Mouse (Mus musculus) liver, postnatal 0 days (tissue): ENCODE results near the gene Gabbr2. TPM values are rescaled to one million over a fixed set of nuclear protein-coding genes. Genes with fewer than 3 reads are reported as not detected.

ENCODE experiments used
- ATAC-seq: fragments of 200-750 bp; cut with Nextera tagmentation; 2 replicates; pipeline ENCODE4 v1.8.0; 2017; ENCODE audit warnings: mild to moderate bottlenecking, moderate library complexity
- DNase-seq: peaks from one replicate; pipeline ENCODE4 v3.0.0-alpha.2; 2016
- H3K27ac ChIP-seq: fragments of 300-500 bp; sonication (generic); 2 replicates; pipeline ENCODE4 v1.5.1; 2014; ENCODE audit warnings: antibody characterized with exemption, moderate library complexity, mild to moderate bottlenecking, low read depth
- H3K27me3 ChIP-seq: fragments of 300-500 bp; sonication (generic); 2 replicates; pipeline ENCODE4 v1.6.1; 2014; ENCODE audit warnings: low read length, control low read depth, mixed read lengths; ENCODE audit not compliant: insufficient read depth
- H3K36me3 ChIP-seq: fragments of 300-500 bp; sonication (generic); replicated peaks from 2 replicates; pipeline ENCODE4 v1.6.1; 2014; ENCODE audit warnings: mild to moderate bottlenecking, control low read depth, low read length, moderate library complexity, mixed read lengths; ENCODE audit not compliant: insufficient read depth
- H3K4me1 ChIP-seq: fragments of 300-500 bp; sonication (generic); 2 replicates; pipeline ENCODE4 v1.6.1; 2014; ENCODE audit warnings: antibody characterized with exemption, mild to moderate bottlenecking, control low read depth; ENCODE audit not compliant: insufficient read depth
- H3K4me2 ChIP-seq: fragments of 300-500 bp; sonication (generic); 2 replicates; pipeline ENCODE4 v1.6.1; 2014; ENCODE audit warnings: low read depth, mild to moderate bottlenecking, low read length, moderate library complexity, mixed read lengths
- H3K4me3 ChIP-seq: fragments of 300-500 bp; sonication (generic); 2 replicates; pipeline ENCODE4 v1.5.1; 2014; ENCODE audit warnings: low read depth, low read length
- H3K9ac ChIP-seq: fragments of 300-500 bp; sonication (generic); replicated peaks from 2 replicates; pipeline ENCODE4 v1.6.1; 2014; ENCODE audit warnings: mild to moderate bottlenecking, moderate library complexity
- H3K9me3 ChIP-seq: fragments of 300-500 bp; sonication (generic); 2 replicates; pipeline ENCODE4 v1.6.1; 2016; ENCODE audit warnings: mild to moderate bottlenecking, control low read depth, low read length, mixed read lengths
- CTCF ChIP-seq: sonication (generic); IDR thresholded peaks from 2 replicates; pipeline ENCODE4 v1.5.1; 2016; ENCODE audit warnings: antibody characterized with exemption, low read depth
- EP300 ChIP-seq: IDR thresholded peaks from 2 replicates; pipeline ENCODE4 v1.6.1; 2016; ENCODE audit warnings: antibody characterized with exemption, low read depth, mild to moderate bottlenecking
- WGBS: fragments of 180-500 bp; shearing (Covaris S2); extraction: QIAGEN DNeasy Blood & Tissue Kit; methylation state at CpG from one replicate; pipeline ENCODE4 v1.1.7; 2014; ENCODE audit not compliant: insufficient replicate concordance; 5-methylcytosine and 5-hydroxymethylcytosine counted together
- polyA plus RNA-seq: library from polyadenylated mRNA; unstranded; fragments of >200 nt; fragmentation: Nextera tagmentation; extraction: Ambion mirVana; gene quantifications from 2 replicates; pipeline ENCODE4 v1.2.1, GENCODE M21; 2015

The Gabbr2 gene
- polyA plus RNA-seq, 1 experiment from 2014 or later = 0.20 TPM

DNA sequence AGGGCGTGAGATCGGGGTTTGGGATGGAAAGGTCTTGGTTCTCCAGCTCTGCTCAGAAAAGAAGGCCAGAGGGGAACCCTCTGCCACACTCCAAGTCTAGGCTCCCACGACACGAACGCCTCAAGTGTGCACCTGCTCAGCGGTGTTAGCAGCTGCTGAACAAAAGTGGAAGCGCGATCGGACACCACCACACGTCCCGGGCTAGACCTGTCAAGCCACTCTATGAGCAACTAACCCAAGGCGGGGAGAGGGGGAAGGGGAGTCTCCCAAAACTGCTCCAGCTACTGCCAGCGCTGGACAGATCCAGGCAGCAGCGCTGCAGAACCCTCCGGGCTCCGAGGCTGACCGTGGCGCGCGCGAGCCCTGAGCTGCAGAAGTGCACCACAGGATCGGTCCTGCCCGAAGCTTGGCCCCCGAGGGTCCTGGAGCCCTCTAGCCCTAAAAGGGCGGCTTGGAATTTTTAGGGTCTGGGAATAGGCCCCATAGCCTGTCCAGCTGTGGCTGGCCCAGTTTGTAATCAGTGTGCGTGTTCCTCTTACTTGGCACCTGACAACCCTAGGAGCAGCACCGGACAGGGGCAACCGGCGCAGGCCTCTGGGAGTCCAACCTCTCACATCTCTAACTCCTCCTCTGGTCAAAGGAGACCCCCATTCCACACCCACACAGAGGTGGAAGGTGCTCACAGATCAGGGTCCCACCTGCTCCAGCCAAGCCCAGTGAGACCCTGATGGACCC lies 1.2 kb downstream of the Gabbr2 start:
- Histone ChIP-seq H3K9ac (no peak overlapping the region), H3K4me2 (peak overlapping the region; percentile 67), H3K36me3 (no peaks in the 10 kb centered on the region), H3K9me3 (no peaks in the 10 kb centered on the region), H3K4me1 (peaks cover 16% of the 10 kb centered on the region), H3K4me3 (peak overlapping the region; percentile 10; the same call in 1 of the 2 replicates), H3K27ac (no peak overlapping the region), H3K27me3 (peaks cover 46% of the 10 kb centered on the region)
- TF ChIP-seq CTCF (no peak), EP300 (no peak)
- 8% methylated on average over 29 of the region's 29 CpGs for WGBS
- peak; percentile 37; the same call in 1 of the 2 replicates for ATAC-seq
- DNase-seq = peak; percentile 40

DNA sequence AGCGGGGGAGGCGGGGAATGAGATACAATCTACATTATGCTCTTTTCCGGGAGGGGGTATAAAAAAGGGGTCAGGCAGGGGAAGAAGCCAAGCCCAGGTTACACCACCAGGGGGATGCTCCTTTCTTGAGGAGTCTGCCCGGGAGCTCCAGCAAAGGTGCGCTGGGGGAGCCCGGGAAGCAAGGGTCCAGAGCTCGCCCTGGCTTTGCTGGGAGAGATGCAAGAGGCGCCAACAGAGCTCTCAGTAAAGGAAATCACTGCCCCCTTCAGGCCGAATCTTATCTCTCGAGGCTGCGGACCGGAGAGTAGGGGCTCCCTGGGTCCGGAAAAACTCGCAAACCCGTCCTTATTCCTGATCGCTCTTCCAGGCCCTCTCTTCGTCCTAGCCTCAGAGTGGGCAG lies 1.8 kb downstream of the Gabbr2 start:
- ATAC-seq (0 out of 2 replicates have a peak, but pooled peaks have one; percentile 32), DNase-seq (peak; percentile 55)
- H3K4me2 ChIP-seq = peak overlapping the region; percentile 67
- peaks cover 46% of the 10 kb centered on the region for H3K27me3 ChIP-seq
- peak; percentile 54 for TF ChIP-seq CTCF
- TF ChIP-seq EP300 = no peak
- no peak overlapping the region; the same call in 1 of the 2 replicates for H3K9ac ChIP-seq
- H3K9me3 ChIP-seq = no peaks in the 10 kb centered on the region
- no peak overlapping the region for H3K4me3 ChIP-seq
- H3K36me3 ChIP-seq = no peaks in the 10 kb centered on the region
- peaks cover 16% of the 10 kb centered on the region for H3K4me1 ChIP-seq
- no peak overlapping the region for H3K27ac ChIP-seq
- WGBS = under 1% methylated on average over 17 of the region's 17 CpGs

DNA sequence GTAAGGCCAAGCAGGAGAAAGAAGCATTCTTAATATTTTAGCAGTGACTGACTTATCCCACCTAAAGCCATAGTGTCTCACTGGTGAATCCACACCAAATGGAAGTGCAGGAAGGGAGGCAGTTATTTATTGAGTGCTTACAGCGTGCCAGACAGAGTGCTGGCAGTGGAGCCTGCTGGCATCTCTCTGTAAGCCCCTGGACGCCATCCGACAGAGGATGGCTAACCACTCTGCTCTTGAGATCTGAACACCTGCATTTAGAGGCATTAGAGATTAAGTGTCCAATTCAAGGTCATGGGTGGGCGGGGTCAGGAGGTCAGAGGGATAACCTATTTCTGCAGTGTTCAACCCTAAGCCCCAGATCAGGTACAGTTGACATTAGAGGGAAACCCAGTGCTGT lies 2.8 kb downstream of the Gabbr2 start:
- no peak for TF ChIP-seq CTCF
- TF ChIP-seq EP300 = no peak
- H3K9ac ChIP-seq = no peak overlapping the region
- no peak overlapping the region for H3K4me3 ChIP-seq
- no peak for ATAC-seq
- no peak overlapping the region for H3K27ac ChIP-seq
- no peak for DNase-seq
- 63% methylated on average over 4 of the region's 4 CpGs for WGBS
- H3K9me3 ChIP-seq = no peaks in the 10 kb centered on the region
- peaks cover 42% of the 10 kb centered on the region for H3K27me3 ChIP-seq
- H3K36me3 ChIP-seq = no peaks in the 10 kb centered on the region
- peaks cover 16% of the 10 kb centered on the region for H3K4me1 ChIP-seq
- peak overlapping the region; percentile 47 for H3K4me2 ChIP-seq

DNA sequence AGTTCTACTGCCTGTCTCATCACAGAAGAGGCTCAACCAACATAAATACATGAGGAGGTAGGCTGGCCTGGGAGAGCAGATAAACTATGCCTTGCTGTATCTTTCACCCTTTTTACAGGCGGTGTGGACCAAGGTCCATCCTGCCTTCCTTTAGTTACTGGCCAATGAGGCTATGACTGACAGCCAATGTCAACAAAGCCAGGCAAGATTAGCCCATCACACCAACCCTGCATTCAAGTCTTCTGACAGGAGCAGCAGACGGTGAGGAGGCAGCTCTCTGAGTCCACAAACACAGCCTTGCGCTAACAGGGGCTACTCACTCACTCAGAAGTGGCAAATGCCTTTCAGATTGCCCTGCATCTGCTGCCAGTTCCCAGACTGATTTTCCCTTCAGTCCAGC lies 3.4 kb downstream of the Gabbr2 start:
- Histone ChIP-seq H3K4me2 (peak overlapping the region; percentile 47), H3K4me1 (peaks cover 16% of the 10 kb centered on the region), H3K4me3 (no peak overlapping the region), H3K9me3 (no peaks in the 10 kb centered on the region), H3K27me3 (peaks cover 36% of the 10 kb centered on the region), H3K36me3 (no peaks in the 10 kb centered on the region), H3K9ac (no peak overlapping the region), H3K27ac (peak overlapping the region; percentile 71)
- peak; percentile 84 for ATAC-seq
- no peak for TF ChIP-seq CTCF
- TF ChIP-seq EP300 = no peak
- WGBS = 35% methylated on average over 3 of the region's 3 CpGs
- DNase-seq = no peak

DNA sequence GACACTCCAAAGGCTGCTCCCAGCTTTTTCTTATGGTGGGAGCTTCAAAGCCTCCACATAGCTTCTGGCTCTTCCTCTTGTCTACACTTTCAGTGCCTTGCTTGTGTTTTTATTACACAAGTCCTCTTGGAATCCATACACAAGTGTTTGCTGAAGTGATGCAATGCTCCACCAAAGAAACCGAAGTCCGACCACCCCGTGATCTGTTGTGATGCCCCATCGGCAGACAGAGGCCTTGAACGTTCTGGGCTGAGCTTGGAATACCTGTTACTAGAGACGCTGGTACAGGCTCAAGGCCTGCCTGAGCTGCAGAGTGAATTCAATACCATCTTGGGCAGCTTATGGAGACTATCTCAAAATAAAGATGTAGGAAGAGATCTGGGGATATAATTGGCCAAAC lies 3.9 kb downstream of the Gabbr2 start:
- no peak overlapping the region for H3K9ac ChIP-seq
- H3K27me3 ChIP-seq = peaks cover 32% of the 10 kb centered on the region
- no peak overlapping the region for H3K4me3 ChIP-seq
- no peaks in the 10 kb centered on the region for H3K36me3 ChIP-seq
- WGBS = 59% methylated on average over 6 of the region's 6 CpGs
- peak; percentile 84 for ATAC-seq
- H3K4me2 ChIP-seq = peak overlapping the region; percentile 47
- H3K9me3 ChIP-seq = no peaks in the 10 kb centered on the region
- H3K4me1 ChIP-seq = peaks cover 16% of the 10 kb centered on the region
- TF ChIP-seq EP300 = peak; percentile 22; the same call in 1 of the 2 replicates
- TF ChIP-seq CTCF = no peak
- H3K27ac ChIP-seq = peak overlapping the region; percentile 71
- DNase-seq = peak; percentile 40

DNA sequence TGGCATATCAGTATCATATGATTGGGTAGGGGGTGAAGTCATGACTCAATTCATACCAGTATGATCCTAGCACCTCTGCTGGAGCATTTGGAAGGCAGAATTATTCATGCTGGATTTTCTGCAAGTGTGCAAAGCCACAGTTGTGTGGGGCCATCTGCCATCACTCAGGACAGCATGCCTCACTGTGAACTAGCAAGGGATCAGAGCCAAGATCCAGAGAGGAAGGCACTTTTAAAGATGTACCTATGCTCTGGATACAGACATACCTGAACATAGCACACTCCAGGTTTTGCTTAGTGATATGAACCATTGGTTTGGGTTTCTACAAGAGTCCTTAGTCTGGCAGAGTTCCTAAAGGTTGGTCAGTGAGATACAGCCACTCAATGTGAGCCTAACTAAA lies 5.6 kb downstream of the Gabbr2 start:
- Histone ChIP-seq H3K36me3 (no peaks in the 10 kb centered on the region), H3K27me3 (peaks cover 18% of the 10 kb centered on the region), H3K4me3 (no peak overlapping the region), H3K9me3 (no peaks in the 10 kb centered on the region), H3K4me2 (no peak overlapping the region), H3K27ac (no peak overlapping the region), H3K9ac (no peak overlapping the region), H3K4me1 (peaks cover 15% of the 10 kb centered on the region)
- DNase-seq (no peak), ATAC-seq (no peak)
- TF ChIP-seq CTCF (no peak), EP300 (no peak)
